Mouse (Mus musculus) E14TG2a.4 (cell line): ENCODE data around the gene Glyctk.

Experiments
- H3K27me3 ChIP-seq: 2 replicates; pipeline ENCODE4 v1.6.1; 2014; ENCODE audit warnings: low read length, control low read depth; ENCODE audit not compliant: insufficient read depth
- H3K36me3 ChIP-seq: 2 replicates; pipeline ENCODE4 v1.6.1; 2014; ENCODE audit warnings: low read length, control low read depth; ENCODE audit not compliant: insufficient read depth
- H3K4me1 ChIP-seq: replicated peaks from 2 replicates; pipeline ENCODE4 v1.6.1; 2014; ENCODE audit warnings: low read depth, low read length, control low read depth
- H3K4me3 ChIP-seq: replicated peaks from 2 replicates; pipeline ENCODE4 v1.5.1; 2014; ENCODE audit warnings: mild to moderate bottlenecking, low read length
- H3K9me3 ChIP-seq: 2 replicates; pipeline ENCODE4 v1.6.1; 2014; ENCODE audit warnings: low read length, control low read depth
- CTCF ChIP-seq: conservative IDR thresholded peaks from 2 replicates; pipeline ENCODE4 v1.5.1; 2014; ENCODE audit warnings: low read length
- NANOG ChIP-seq: IDR thresholded peaks from 2 replicates; pipeline ENCODE4 v1.6.1; 2014; ENCODE audit warnings: borderline replicate concordance, low read length, mixed read lengths
- POU5F1 ChIP-seq: IDR thresholded peaks from 2 replicates; pipeline ENCODE4 v1.6.1; 2014; ENCODE audit warnings: low read length, borderline replicate concordance

Glyctk gene

GRCm38 (mm10) chr9:106183996-106184395, 26.1 kb upstream of the Glyctk start:
- no peaks in the 10 kb centered on the region for H3K27me3 ChIP-seq
- TF ChIP-seq NANOG = no peak
- no peak for TF ChIP-seq POU5F1
- no peak for TF ChIP-seq CTCF
- H3K9me3 ChIP-seq = no peaks in the 10 kb centered on the region
- peaks cover 72% of the 10 kb centered on the region for H3K4me1 ChIP-seq
- H3K36me3 ChIP-seq = peaks cover 100% of the 10 kb centered on the region
- H3K4me3 ChIP-seq = no peak overlapping the region

DNA sequence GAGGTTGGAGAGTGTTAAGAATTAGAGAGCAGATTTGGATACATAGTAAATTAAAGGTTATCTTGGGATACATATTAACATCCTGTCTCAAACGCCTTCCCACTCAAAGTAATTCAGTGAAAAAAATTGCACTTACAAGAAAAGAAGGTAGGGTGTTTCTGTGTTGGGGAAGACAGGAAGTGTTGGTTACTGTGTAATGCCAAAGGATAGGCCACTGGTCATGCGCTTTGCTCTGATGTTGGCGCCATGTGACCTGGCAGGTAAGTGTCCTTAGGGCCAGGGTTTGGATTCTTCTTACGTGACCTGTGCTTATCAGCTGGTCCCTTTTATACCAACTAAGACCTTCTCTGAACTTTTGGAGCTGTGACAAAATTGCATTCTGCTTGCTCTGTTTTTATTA, 24.2 kb upstream of the Glyctk start:
- Histone ChIP-seq H3K4me3 (no peak overlapping the region), H3K9me3 (no peaks in the 10 kb centered on the region), H3K36me3 (peaks cover 100% of the 10 kb centered on the region), H3K4me1 (peaks cover 72% of the 10 kb centered on the region), H3K27me3 (no peaks in the 10 kb centered on the region)
- no peak for TF ChIP-seq CTCF
- no peak for TF ChIP-seq POU5F1
- no peak for TF ChIP-seq NANOG

- Histone ChIP-seq H3K9me3 (no peaks in the 10 kb centered on the region), H3K36me3 (peaks cover 100% of the 10 kb centered on the region), H3K4me3 (0 out of 2 replicates have a peak overlapping the region, but pooled peaks have one; percentile 2), H3K4me1 (peaks cover 86% of the 10 kb centered on the region), H3K27me3 (no peaks in the 10 kb centered on the region)
- TF ChIP-seq NANOG (no peak), POU5F1 (no peak), CTCF (no peak)
Observed at GRCm38 (mm10) chr9:106179964-106180363, 22.0 kb upstream of the Glyctk start.

- H3K36me3 ChIP-seq = peaks cover 100% of the 10 kb centered on the region
- peak overlapping the region; percentile 50 for H3K4me3 ChIP-seq
- TF ChIP-seq NANOG (no peak), CTCF (no peak)
- H3K27me3 ChIP-seq = no peaks in the 10 kb centered on the region
- peaks cover 88% of the 10 kb centered on the region for H3K4me1 ChIP-seq
- H3K9me3 ChIP-seq = no peaks in the 10 kb centered on the region
Observed at GRCm38 (mm10) chr9:106179454-106179853, 21.5 kb upstream of the Glyctk start.

GRCm38 (mm10) chr9:106177799-106178198, 19.9 kb upstream of the Glyctk start:
- Histone ChIP-seq H3K27me3 (no peaks in the 10 kb centered on the region), H3K4me3 (peak overlapping the region; percentile 50)
- TF ChIP-seq CTCF (no peak), NANOG (no peak), POU5F1 (no peak)

DNA sequence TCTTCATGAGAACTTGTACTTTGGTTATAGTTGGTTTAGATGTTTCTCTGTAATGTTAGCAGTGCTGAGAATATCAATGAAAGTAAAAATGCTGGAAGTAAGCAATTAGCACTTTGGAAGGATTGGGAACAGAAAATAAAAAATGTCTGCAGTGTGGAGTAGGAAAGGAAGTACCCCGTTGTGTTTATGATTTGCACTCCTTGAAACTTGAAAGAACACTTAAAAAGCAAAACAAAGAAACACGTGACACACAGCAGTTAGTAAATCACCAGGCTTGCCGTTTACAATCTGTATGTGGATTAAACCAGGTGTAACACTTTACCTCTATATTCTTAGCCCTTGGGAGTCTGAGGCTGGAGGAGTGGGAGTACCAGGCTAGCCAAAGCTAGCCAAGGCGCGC, 18.8 kb upstream of the Glyctk start:
- peak overlapping the region; percentile 35; the same call in 1 of the 2 replicates for H3K4me3 ChIP-seq
- H3K9me3 ChIP-seq = no peaks in the 10 kb centered on the region
- peaks cover 91% of the 10 kb centered on the region for H3K36me3 ChIP-seq
- no peaks in the 10 kb centered on the region for H3K27me3 ChIP-seq
- TF ChIP-seq NANOG (peak; percentile 84), POU5F1 (no peak)
- peaks cover 90% of the 10 kb centered on the region for H3K4me1 ChIP-seq

More at GRCm38 (mm10) chr9:106177799-106178198, 19.9 kb upstream of the Glyctk start:
- Histone ChIP-seq H3K36me3 (peaks cover 99% of the 10 kb centered on the region), H3K4me1 (peaks cover 99% of the 10 kb centered on the region), H3K9me3 (no peaks in the 10 kb centered on the region)

- Histone ChIP-seq H3K36me3 (peaks cover 80% of the 10 kb centered on the region), H3K9me3 (no peaks in the 10 kb centered on the region), H3K4me1 (peaks cover 79% of the 10 kb centered on the region), H3K4me3 (peak overlapping the region; percentile 46), H3K27me3 (no peaks in the 10 kb centered on the region)
- no peak for TF ChIP-seq POU5F1
- no peak for TF ChIP-seq NANOG
- TF ChIP-seq CTCF = no peak
Observed at GRCm38 (mm10) chr9:106175552-106176200, 17.7 kb upstream of the Glyctk start.

- no peak for TF ChIP-seq NANOG
- TF ChIP-seq CTCF = no peak
- TF ChIP-seq POU5F1 = no peak
- Histone ChIP-seq H3K4me1 (peaks cover 75% of the 10 kb centered on the region), H3K4me3 (peak overlapping the region; percentile 95), H3K9me3 (no peaks in the 10 kb centered on the region), H3K36me3 (peaks cover 57% of the 10 kb centered on the region), H3K27me3 (no peaks in the 10 kb centered on the region)
Observed at GRCm38 (mm10) chr9:106173363-106173762, 15.4 kb upstream of the Glyctk start.

GRCm38 (mm10) chr9:106172527-106172926, 14.6 kb upstream of the Glyctk start:
- Histone ChIP-seq H3K4me1 (peaks cover 71% of the 10 kb centered on the region), H3K36me3 (peaks cover 49% of the 10 kb centered on the region), H3K4me3 (peak overlapping the region; percentile 95), H3K27me3 (no peaks in the 10 kb centered on the region), H3K9me3 (no peaks in the 10 kb centered on the region)
- TF ChIP-seq POU5F1 = no peak
- no peak for TF ChIP-seq NANOG
- TF ChIP-seq CTCF = no peak
